Mouse (Mus musculus): ENCODE measurements around the gene Agpat3. TPM values are rescaled to one million over a fixed set of nuclear protein-coding genes. Genes with fewer than 3 reads are reported as not detected.

Gene Agpat3
- polyA plus RNA-seq, 2 experiments, result 83.0 to 111 TPM

- Histone ChIP-seq H3K27me3 (ENCODE audit: control insufficient read depth, insufficient read depth, low read length) (no peaks in the 10 kb centered on the region), H3K36me3 (ENCODE audit: control insufficient read depth, insufficient read depth, low read length) (peaks cover 47% of the 10 kb centered on the region), H3K4me3 (replicated peaks; ENCODE audit: low read length) (no peak overlapping the region), H3K9ac (ENCODE audit: low read depth, low read length, severe bottlenecking) (no peak overlapping the region), H3K4me1 (ENCODE audit: control insufficient read depth, insufficient read depth, low read length) (no peaks in the 10 kb centered on the region), H3K27ac (replicated peaks; ENCODE audit: low read depth, low read length) (no peak overlapping the region), H3K9me3 (ENCODE audit: control insufficient read depth, low read length) (no peaks in the 10 kb centered on the region), H3K4me2 (replicated peaks; ENCODE audit: low read depth, low read length, severe bottlenecking) (no peak overlapping the region)
- WGBS, result 94% methylated on average over 7 of the region's 7 CpGs
- DNase-seq (ENCODE audit: low spot score) (no peak), ATAC-seq (ENCODE audit: low FRiP score, low read depth) (no peak)
- no peak for TF ChIP-seq POLR2A (IDR thresholded peaks at IDR 0.05; ENCODE audit: borderline replicate concordance, extremely low read depth, insufficient read depth, insufficient read length)
Measured at GRCm38 (mm10) chr10:78221315-78221714, 131.0 kb downstream of the Agpat3 start.

GRCm38 (mm10) chr10:78219528-78219927 lies 132.8 kb downstream of the Agpat3 start:
- H3K27ac ChIP-seq (replicated peaks; ENCODE audit: low read depth, low read length), result no peak overlapping the region
- H3K9me3 ChIP-seq (ENCODE audit: control insufficient read depth, low read length), result no peaks in the 10 kb centered on the region
- ATAC-seq (ENCODE audit: low FRiP score, low read depth) (no peak), DNase-seq (ENCODE audit: low spot score) (no peak)
- no peak for TF ChIP-seq POLR2A (IDR thresholded peaks at IDR 0.05; ENCODE audit: borderline replicate concordance, extremely low read depth, insufficient read depth, insufficient read length)
- H3K4me1 ChIP-seq (ENCODE audit: control insufficient read depth, insufficient read depth, low read length), result no peaks in the 10 kb centered on the region
- H3K4me2 ChIP-seq (replicated peaks; ENCODE audit: low read depth, low read length, severe bottlenecking), result no peak overlapping the region
- H3K27me3 ChIP-seq (ENCODE audit: control insufficient read depth, insufficient read depth, low read length), result no peaks in the 10 kb centered on the region
- H3K4me3 ChIP-seq (replicated peaks; ENCODE audit: low read length), result no peak overlapping the region
- H3K9ac ChIP-seq (ENCODE audit: low read depth, low read length, severe bottlenecking), result no peak overlapping the region
- H3K36me3 ChIP-seq (ENCODE audit: control insufficient read depth, insufficient read depth, low read length), result peaks cover 61% of the 10 kb centered on the region
- WGBS, result 93% methylated on average over 1 of the region's 1 CpGs

Small RNA genes lying within 50 kb of the gene (microRNA-seq; reads per million reads assigned to microRNA genes)
- gene Mir7659, result not detected

Other genes starting within 250 kb of the Agpat3 start
- 94.8 and 125 TPM in 2 replicates for gene D10Jhu81e, start 182.7 kb downstream of the Agpat3 start, polyA plus RNA-seq (2012; rRNA removed)
- 25.6 and 28.6 TPM in 2 replicates for gene D10Jhu81e, start 182.7 kb downstream of the Agpat3 start, polyA plus RNA-seq (2014; fragmentation: Nextera tagmentation; extraction: Ambion mirVana)
- gene Pwp2, start 167.3 kb downstream of the Agpat3 start, polyA plus RNA-seq (2012; rRNA removed), result 15.8 and 16.1 TPM in 2 replicates
- 16.9 and 17.4 TPM in 2 replicates for gene Pwp2, start 167.3 kb downstream of the Agpat3 start, polyA plus RNA-seq (2014; fragmentation: Nextera tagmentation; extraction: Ambion mirVana)
- gene Trappc10, start 107.8 kb downstream of the Agpat3 start, polyA plus RNA-seq (2012; rRNA removed), result 32.4 and 38.8 TPM in 2 replicates
- gene Trappc10, start 107.8 kb downstream of the Agpat3 start, polyA plus RNA-seq (2014; fragmentation: Nextera tagmentation; extraction: Ambion mirVana), result 18.8 and 19.0 TPM in 2 replicates
- 159 and 279 TPM in 2 replicates for gene Rrp1, start 60.6 kb upstream of the Agpat3 start, polyA plus RNA-seq (2012; rRNA removed)
- gene Rrp1, start 60.6 kb upstream of the Agpat3 start, polyA plus RNA-seq (2014; fragmentation: Nextera tagmentation; extraction: Ambion mirVana), result 224 and 245 TPM in 2 replicates
- gene Cstb, start 73.2 kb upstream of the Agpat3 start, polyA plus RNA-seq (2012; rRNA removed), result 126 and 157 TPM in 2 replicates
- 303 and 338 TPM in 2 replicates for gene Cstb, start 73.2 kb upstream of the Agpat3 start, polyA plus RNA-seq (2014; fragmentation: Nextera tagmentation; extraction: Ambion mirVana)
- gene Pdxk, start 112.5 kb upstream of the Agpat3 start, polyA plus RNA-seq (2012; rRNA removed), result 9.8 and 11.2 TPM in 2 replicates
- 8.8 and 8.9 TPM in 2 replicates for gene Pdxk, start 112.5 kb upstream of the Agpat3 start, polyA plus RNA-seq (2014; fragmentation: Nextera tagmentation; extraction: Ambion mirVana)
- not detected in 2 replicates for gene Olfr1358, start 164.9 kb upstream of the Agpat3 start, polyA plus RNA-seq (2012; rRNA removed)
- gene Olfr1358, start 164.9 kb upstream of the Agpat3 start, polyA plus RNA-seq (2014; fragmentation: Nextera tagmentation; extraction: Ambion mirVana), result not detected in 2 replicates
- gene Ilvbl, start 221.9 kb upstream of the Agpat3 start, polyA plus RNA-seq (2012; rRNA removed), result 52.5 and 64.0 TPM in 2 replicates
- 45.8 and 49.4 TPM in 2 replicates for gene Ilvbl, start 221.9 kb upstream of the Agpat3 start, polyA plus RNA-seq (2014; fragmentation: Nextera tagmentation; extraction: Ambion mirVana)
- 49.2 and 60.9 TPM in 2 replicates for gene Syde1, start 239.5 kb upstream of the Agpat3 start, polyA plus RNA-seq (2012; rRNA removed)
- gene Syde1, start 239.5 kb upstream of the Agpat3 start, polyA plus RNA-seq (2014; fragmentation: Nextera tagmentation; extraction: Ambion mirVana), result 24.4 and 29.0 TPM in 2 replicates

Data from limb, embryonic 14.5 days (tissue).